Mouse (Mus musculus) layer of hippocampus, adult 11-12 months (tissue): ENCODE results near the gene Gm44503.

Experiments used
- DNase-seq: peaks from one replicate; pipeline ENCODE4 v3.0.0; 2022; ENCODE audit warnings: low spot score

The Gm44503 gene

GRCm38 (mm10) chr9:72958521-72959450 is at the start of gene Gm44503, which contains the start of gene Dyx1c1:
Gene Gm44503 (plus strand): TSS chr9:72958852.
Gene Dyx1c1 (plus strand): TSS chr9:72958785.
- peak; percentile 72 for DNase-seq

GRCm38 (mm10) chr9:72911381-72911780 is 47.3 kb upstream of the Gm44503 start:
- no peak for DNase-seq

- no peak for DNase-seq
Observed at GRCm38 (mm10) chr9:72913551-72913950, 45.1 kb upstream of the Gm44503 start.

- DNase-seq, result no peak
Observed at GRCm38 (mm10) chr9:72915728-72916127, 42.9 kb upstream of the Gm44503 start.

GRCm38 (mm10) chr9:72923068-72923467 is 35.6 kb upstream of the Gm44503 start:
- DNase-seq, result no peak

GRCm38 (mm10) chr9:72925021-72925934 is 33.4 kb upstream of the Gm44503 start, which contains the start of gene Pygo1:
Gene Pygo1 (plus strand): TSS chr9:72925645.
- DNase-seq, result peak; percentile 39

- DNase-seq, result no peak
Observed at GRCm38 (mm10) chr9:72925935-72926258, 32.8 kb upstream of the Gm44503 start.

- DNase-seq, result peak; percentile 74
Observed at GRCm38 (mm10) chr9:72931166-72931790, 27.4 kb upstream of the Gm44503 start.

GRCm38 (mm10) chr9:72935309-72935708 is 23.3 kb upstream of the Gm44503 start:
- DNase-seq, result no peak

- DNase-seq, result no peak
Observed at GRCm38 (mm10) chr9:72936301-72936700, 22.4 kb upstream of the Gm44503 start.

GRCm38 (mm10) chr9:72943424-72943823 is 15.2 kb upstream of the Gm44503 start:
- no peak for DNase-seq

GRCm38 (mm10) chr9:72944286-72944685 is 14.4 kb upstream of the Gm44503 start:
- no peak for DNase-seq

- no peak for DNase-seq
Observed at GRCm38 (mm10) chr9:72947010-72947409, 11.6 kb upstream of the Gm44503 start.

- DNase-seq, result no peak
Observed at GRCm38 (mm10) chr9:72949572-72949971, 9.1 kb upstream of the Gm44503 start.

GRCm38 (mm10) chr9:72954746-72955145 is 3.9 kb upstream of the Gm44503 start:
- DNase-seq, result no peak

- peak; percentile 53 for DNase-seq
Observed at GRCm38 (mm10) chr9:72955546-72955945, 3.1 kb upstream of the Gm44503 start.

GRCm38 (mm10) chr9:72961346-72961745 is 2.7 kb downstream of the Gm44503 start:
- DNase-seq, result no peak

- no peak for DNase-seq
Observed at GRCm38 (mm10) chr9:72961959-72962358, 3.3 kb downstream of the Gm44503 start.

GRCm38 (mm10) chr9:72968349-72969061 is 9.9 kb downstream of the Gm44503 start:
- peak; percentile 84 for DNase-seq

- no peak for DNase-seq
Observed at GRCm38 (mm10) chr9:72969874-72970273, 11.2 kb downstream of the Gm44503 start.

GRCm38 (mm10) chr9:72972435-72972834 is 13.8 kb downstream of the Gm44503 start:
- DNase-seq, result no peak
